Mouse (Mus musculus) kidney, adult 2 months (tissue): ENCODE results near the gene Sh2d1b1. TPM values are rescaled to one million over a fixed set of nuclear protein-coding genes. Genes with fewer than 3 reads are reported as not detected.

ENCODE experiments used
- DNase-seq: peaks from one replicate; pipeline ENCODE4 v3.0.0; 2021
- H3K27ac ChIP-seq: fragments of 200-500 bp; 2 replicates; pipeline ENCODE4 v1.5.1; 2012; ENCODE audit warnings: low read depth, low read length, control low read depth, inconsistent platforms; ENCODE audit not compliant: insufficient read depth
- H3K27me3 ChIP-seq: fragments of 200-500 bp; replicated peaks from 2 replicates; pipeline ENCODE4 v1.6.1; 2012; ENCODE audit warnings: mild to moderate bottlenecking, moderate library complexity, low read length, inconsistent platforms; ENCODE audit not compliant: control insufficient read depth, insufficient read depth
- H3K36me3 ChIP-seq: fragments of 200-500 bp; 2 replicates; pipeline ENCODE4 v1.6.1; 2012; ENCODE audit warnings: mild to moderate bottlenecking, moderate library complexity, low read length, inconsistent platforms; ENCODE audit not compliant: control insufficient read depth, insufficient read depth
- H3K4me1 ChIP-seq: fragments of 200-500 bp; 2 replicates; pipeline ENCODE4 v1.6.1; 2011; ENCODE audit warnings: low read length; ENCODE audit not compliant: control insufficient read depth, insufficient read depth
- H3K4me3 ChIP-seq: fragments of 200-500 bp; 2 replicates; pipeline ENCODE4 v1.5.1; 2011; ENCODE audit warnings: mild to moderate bottlenecking, low read depth, low read length, control low read depth; ENCODE audit not compliant: insufficient read depth
- CTCF ChIP-seq: fragments of 200-500 bp; conservative IDR thresholded peaks from 2 replicates; pipeline ENCODE4 v1.5.1; 2011; ENCODE audit warnings: low read depth, mild to moderate bottlenecking, control low read depth, low read length, moderate library complexity, mixed read lengths; ENCODE audit not compliant: insufficient read depth, insufficient read length
- POLR2A ChIP-seq: fragments of 200-500 bp; IDR thresholded peaks from one replicate; pipeline ENCODE4 v1.6.1; 2011; ENCODE audit warnings: low read depth, low read length, control low read depth
- WGBS: fragments of 180-500 bp; shearing (Covaris S2); methylation state at CpG from one replicate; pipeline ENCODE4 v1.1.7; 2018; 5-methylcytosine and 5-hydroxymethylcytosine counted together
- polyA plus RNA-seq: library from polyadenylated mRNA; depleted of rRNA; stranded (reverse); fragments of >200 nt; gene quantifications from 2 replicates; pipeline ENCODE4 v1.2.3, GENCODE M21; 2012

Gene Sh2d1b1
- polyA plus RNA-seq, 1 experiment: 0.50 TPM

DNA sequence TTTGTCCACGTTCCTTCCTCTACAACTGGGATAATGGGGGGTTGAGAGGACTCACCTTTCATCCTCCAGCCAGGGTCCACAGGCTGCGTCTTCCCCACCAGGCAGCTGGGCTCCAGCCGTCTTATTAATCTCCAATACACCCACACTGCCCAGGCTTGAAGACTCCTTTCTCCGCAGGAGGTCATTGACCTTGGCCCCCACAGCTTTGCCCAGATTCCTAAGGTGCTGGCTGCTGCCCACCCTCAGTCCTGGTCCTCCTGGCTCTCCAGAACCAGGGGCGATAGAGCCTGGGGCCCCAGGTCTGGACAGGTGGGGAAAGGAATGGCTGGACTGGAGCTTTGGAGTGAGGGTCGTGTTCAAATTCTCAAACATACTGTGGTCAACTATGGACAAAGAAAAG, 25.3 kb downstream of the Sh2d1b1 start:
- H3K36me3 ChIP-seq: no peaks in the 10 kb centered on the region
- no peak for DNase-seq
- H3K27me3 ChIP-seq: no peaks in the 10 kb centered on the region
- H3K27ac ChIP-seq: no peak overlapping the region
- no peaks in the 10 kb centered on the region for H3K4me1 ChIP-seq
- no peak overlapping the region for H3K4me3 ChIP-seq
- WGBS: 91% methylated on average over 6 of the region's 6 CpGs
- TF ChIP-seq POLR2A (no peak), CTCF (no peak)

DNA sequence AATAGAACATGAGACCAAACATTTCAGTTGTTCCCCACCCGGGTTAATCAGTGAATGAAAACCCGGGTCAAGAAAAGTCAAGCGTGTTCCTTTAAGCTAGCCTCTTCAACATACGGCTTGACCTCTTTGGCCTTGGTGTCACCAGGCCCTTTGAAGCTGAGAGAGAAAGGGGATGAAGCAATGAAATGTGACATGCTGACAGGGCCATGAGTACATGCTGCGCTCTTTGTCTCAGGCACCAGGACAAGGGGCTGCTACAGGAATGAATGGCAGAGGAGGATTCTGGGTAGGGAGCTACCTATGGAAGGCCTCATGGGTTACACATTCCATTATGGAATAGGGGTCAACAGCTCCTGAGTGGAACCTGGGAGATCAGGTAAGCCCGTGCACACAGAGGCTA, 26.0 kb downstream of the Sh2d1b1 start:
- 68% methylated on average over 6 of the region's 6 CpGs for WGBS
- no peak for DNase-seq
- Histone ChIP-seq H3K27ac (no peak overlapping the region), H3K4me1 (no peaks in the 10 kb centered on the region), H3K4me3 (no peak overlapping the region), H3K27me3 (no peaks in the 10 kb centered on the region), H3K36me3 (no peaks in the 10 kb centered on the region)
- TF ChIP-seq CTCF (no peak), POLR2A (no peak)

DNA sequence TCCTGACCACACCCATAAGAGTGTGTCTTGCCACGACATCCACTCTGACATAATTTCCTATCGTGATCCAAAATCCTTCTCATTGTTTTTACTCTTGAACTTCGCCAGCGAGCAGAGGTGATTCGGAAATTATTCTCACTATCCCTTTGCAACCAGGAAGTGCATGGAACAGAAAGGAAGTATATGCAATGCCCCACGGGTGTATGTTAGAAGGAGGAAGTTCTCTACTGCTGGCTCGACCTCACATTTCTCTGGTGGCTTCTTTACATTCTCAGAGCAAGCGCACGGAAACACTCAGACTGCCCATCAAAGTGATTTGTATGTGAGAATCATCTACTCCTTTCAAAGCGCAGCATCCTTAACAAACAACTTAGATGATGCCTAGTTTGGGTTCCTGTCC, 27.9 kb downstream of the Sh2d1b1 start:
- Histone ChIP-seq H3K4me1 (no peaks in the 10 kb centered on the region), H3K27ac (no peak overlapping the region), H3K4me3 (no peak overlapping the region), H3K27me3 (no peaks in the 10 kb centered on the region), H3K36me3 (no peaks in the 10 kb centered on the region)
- WGBS: 87% methylated on average over 10 of the region's 10 CpGs
- DNase-seq: no peak
- TF ChIP-seq CTCF (no peak), POLR2A (no peak)

DNA sequence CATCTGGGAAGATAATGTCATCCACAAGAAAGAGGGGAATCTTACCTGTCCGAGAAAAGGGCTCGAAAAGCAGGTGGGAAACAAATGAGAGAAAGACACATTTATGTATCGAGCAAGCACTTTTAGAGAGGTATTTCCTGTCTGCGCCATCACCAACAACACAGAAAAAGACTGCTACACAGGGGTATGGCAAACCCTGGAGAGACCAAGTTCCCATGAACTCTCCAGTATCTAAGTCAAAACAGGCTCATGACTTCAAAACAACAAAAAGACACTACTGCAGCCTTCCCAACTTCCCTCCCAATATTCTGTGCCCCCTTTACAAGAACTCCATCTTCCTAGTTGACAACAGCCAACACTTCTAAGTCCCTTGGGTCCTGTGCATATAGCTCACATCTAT, 29.1 kb downstream of the Sh2d1b1 start, which contains the start of gene Gm7694:
Gene Gm7694, minus strand, starts transcription at position 101 of the 400 bp plus-strand sequence.
- DNase-seq: no peak
- TF ChIP-seq CTCF (no peak), POLR2A (no peak)
- no peaks in the 10 kb centered on the region for H3K27me3 ChIP-seq
- no peak within 1 kb of the TSS for H3K4me3 ChIP-seq
- no peak within 1 kb of the TSS for H3K27ac ChIP-seq
- no peaks in the 10 kb centered on the region for H3K36me3 ChIP-seq
- no peaks in the 10 kb centered on the region for H3K4me1 ChIP-seq
- WGBS: 95% methylated on average over 4 of the region's 4 CpGs

DNA sequence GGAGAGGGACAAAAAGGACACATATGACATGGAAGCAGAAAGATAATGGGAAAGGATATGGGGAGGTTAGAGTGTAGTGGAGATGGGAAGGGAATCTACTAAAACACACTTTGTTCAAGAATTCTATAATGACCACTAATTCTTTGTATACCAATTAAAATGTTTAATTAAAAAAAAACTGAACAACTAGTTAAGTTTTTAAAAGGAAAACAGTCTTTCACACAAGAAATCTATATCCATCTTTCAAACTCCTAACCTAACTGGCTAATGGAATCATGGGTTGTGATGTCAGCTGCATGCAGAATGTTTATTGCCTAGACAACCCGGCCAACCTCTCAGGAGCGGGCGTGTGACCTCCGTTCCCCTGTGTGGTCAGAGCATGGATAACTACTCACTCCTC, 31.4 kb downstream of the Sh2d1b1 start, which contains the start of gene Spata46:
Gene Spata46, plus strand, starts transcription at position 301 of the 400 bp plus-strand sequence.
- WGBS: 84% methylated on average over 4 of the region's 4 CpGs
- no peaks in the 10 kb centered on the region for H3K36me3 ChIP-seq
- H3K4me3 ChIP-seq: no peak within 1 kb of the TSS
- no peaks in the 10 kb centered on the region for H3K27me3 ChIP-seq
- no peak within 1 kb of the TSS for H3K27ac ChIP-seq
- no peaks in the 10 kb centered on the region for H3K4me1 ChIP-seq
- DNase-seq: no peak
- TF ChIP-seq POLR2A (no peak), CTCF (no peak)

DNA sequence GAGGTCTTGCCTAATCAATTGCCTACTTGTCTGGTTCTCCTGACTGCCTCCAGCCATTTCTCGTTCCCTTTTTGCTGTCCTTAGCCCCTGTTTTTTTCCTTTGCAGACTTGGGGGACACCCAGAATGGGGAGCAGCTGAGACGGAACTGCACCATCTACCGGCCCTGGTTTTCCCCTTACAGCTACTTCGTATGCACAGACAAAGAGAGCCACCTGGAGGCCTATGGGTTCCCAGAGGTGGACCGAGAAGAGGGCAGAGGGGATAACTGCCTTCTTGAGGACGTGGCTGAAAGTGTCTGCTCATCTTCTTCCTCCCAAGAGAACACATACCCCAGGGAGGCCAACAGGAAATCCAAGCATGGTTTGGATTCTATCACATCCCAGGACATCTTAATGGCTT, 34.3 kb downstream of the Sh2d1b1 start:
- Histone ChIP-seq H3K4me1 (no peaks in the 10 kb centered on the region), H3K27ac (no peak overlapping the region), H3K27me3 (no peaks in the 10 kb centered on the region), H3K36me3 (no peaks in the 10 kb centered on the region), H3K4me3 (no peak overlapping the region)
- TF ChIP-seq POLR2A (no peak), CTCF (no peak)
- WGBS: 88% methylated on average over 6 of the region's 6 CpGs
- no peak for DNase-seq

DNA sequence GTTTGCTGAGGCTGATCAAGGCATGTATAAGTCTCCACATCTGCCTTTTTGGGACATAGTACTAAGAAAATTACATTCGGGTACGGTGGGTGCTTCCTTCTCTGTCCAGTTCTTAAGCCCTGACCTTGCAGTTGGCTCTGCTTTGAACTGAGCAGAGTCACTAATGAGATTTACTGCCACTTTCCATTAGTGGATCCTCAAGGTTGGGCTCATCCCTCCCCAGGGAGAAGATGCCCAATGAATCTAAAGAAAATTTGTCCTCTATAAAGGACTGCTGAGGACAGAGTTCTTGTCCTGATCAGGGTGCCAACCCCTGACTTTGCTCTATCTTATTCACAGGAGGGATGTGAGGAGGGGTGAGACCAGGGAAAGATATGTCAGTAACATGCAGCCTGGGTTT, 44.9 kb downstream of the Sh2d1b1 start:
- 70% methylated on average over 2 of the region's 2 CpGs for WGBS
- no peak for DNase-seq
- H3K4me3 ChIP-seq: no peak overlapping the region

More for the DNA sequence above, 44.9 kb downstream of the Sh2d1b1 start:
- H3K27ac ChIP-seq: no peak overlapping the region
- 0 out of 2 replicates have a peak, but pooled peaks cover 2% of the 10 kb centered on the region for H3K36me3 ChIP-seq
- no peaks in the 10 kb centered on the region for H3K4me1 ChIP-seq
- TF ChIP-seq CTCF (no peak), POLR2A (no peak)
- H3K27me3 ChIP-seq: no peaks in the 10 kb centered on the region
